Mouse (Mus musculus): Measurements from ENCODE around the gene Med23. TPM values are rescaled to one million over a fixed set of nuclear protein-coding genes. Genes with fewer than 3 reads are reported as not detected.

The Med23 gene
- polyA plus RNA-seq (2017; shearing (Covaris generic)) = 52.2 TPM

DNA sequence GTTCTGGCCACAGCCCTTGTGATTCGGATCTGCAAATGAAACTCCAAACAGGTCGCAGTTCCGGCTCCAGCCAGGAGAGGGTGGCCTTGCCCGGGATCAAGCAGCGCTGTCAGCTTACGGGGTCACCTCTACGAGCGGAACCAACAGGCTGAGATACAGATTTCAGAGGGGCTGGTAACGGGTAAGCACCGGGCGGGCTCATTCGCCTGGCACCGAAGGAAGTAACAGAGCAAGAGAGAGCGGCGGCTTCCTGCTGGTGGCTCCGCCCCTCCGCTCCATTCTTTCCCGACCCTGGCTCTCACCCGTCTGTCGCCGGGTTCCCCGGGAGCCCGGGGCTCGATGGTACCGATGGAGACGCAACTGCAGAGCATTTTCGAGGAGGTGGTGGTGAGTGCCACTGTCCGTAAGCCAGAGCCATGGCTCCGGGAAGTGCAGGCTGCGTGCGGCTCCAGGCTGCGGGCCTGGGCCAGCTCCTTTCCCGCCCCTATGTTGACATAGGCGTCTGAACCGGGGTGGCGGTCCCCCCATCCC, at the start of gene Med23:
Med23 (plus strand) TSS at position 227 of the 531 bp plus-strand sequence.

DNA sequence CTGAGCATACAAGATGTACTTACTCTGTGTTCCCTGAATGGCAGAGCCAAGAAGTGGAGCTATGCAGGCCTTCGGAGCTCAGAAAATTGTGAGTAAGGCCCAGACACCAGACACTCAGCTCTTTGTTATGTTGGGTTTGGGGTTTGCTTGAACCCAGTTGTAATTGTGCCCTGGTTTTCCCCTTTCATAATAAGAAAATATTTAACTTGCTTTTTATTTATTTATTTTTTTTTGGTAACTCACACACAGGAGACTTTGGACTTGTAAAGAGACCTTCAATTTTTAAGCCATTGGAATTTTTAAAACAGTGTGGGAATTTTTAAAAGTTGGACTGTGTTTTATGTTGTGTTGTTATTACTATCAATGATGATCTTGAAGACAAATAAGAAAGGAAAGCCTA, 27.1 kb upstream of the Med23 start, which contains the start of gene Enpp3:
Enpp3 (minus strand) TSS at position 148 of the 400 bp plus-strand sequence.

GRCm38 (mm10) chr10:24926962-24927720, 57.4 kb downstream of the Med23 start, which contains the start of gene Arg1:
Arg1 (minus strand) TSS chr10:24927484.

Other genes with a start within 250 kb of the Med23 start
- 12.7 TPM for gene Enpp1, start 157.8 kb upstream of the Med23 start, polyA plus RNA-seq (2017; shearing (Covaris generic))
- gene Enpp3, start 27.2 kb upstream of the Med23 start, polyA plus RNA-seq (2017; shearing (Covaris generic)) = 0.17 TPM
- gene Arg1, start 57.5 kb downstream of the Med23 start, polyA plus RNA-seq (2017; shearing (Covaris generic)) = 1.9 TPM